In the genomic region with DNA sequence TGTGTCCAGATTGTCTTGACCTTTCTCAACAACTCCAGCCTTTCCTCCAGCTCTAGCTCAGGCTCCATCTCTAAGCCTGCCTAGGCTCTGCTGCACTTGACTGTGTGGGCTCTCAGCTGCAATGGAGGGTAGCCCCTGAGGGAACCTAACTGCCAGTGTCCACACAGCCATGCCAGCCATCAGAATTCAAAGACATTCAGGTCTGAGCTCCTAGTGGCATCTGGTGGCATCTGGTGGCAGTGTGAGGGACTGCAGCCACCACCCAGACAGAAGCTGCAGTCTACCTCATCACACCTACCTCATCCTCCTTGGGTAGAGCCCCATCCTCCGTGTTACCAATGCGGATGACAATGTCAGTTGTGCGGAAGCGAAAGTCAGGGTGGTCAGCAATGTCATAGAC, we compare ENCODE assay signal across 8 mouse cellular contexts. TPM values are rescaled to one million over a fixed set of nuclear protein-coding genes. Genes with fewer than 3 reads are reported as not detected.
A peak's percentile ranks its signal among the peaks of the same experiment; 100 is the strongest.
DNase-seq lines count a peak whose midpoint lies in the region; ATAC-seq and TF ChIP-seq lines count a peak whose summit lies in the region.

No protein-coding gene starts in this region.

- no peak overlapping the region for H3K4me2 ChIP-seq in forebrain, postnatal 0 days (ENCODE audit: low read depth)
- no peak overlapping the region for H3K4me2 ChIP-seq in forebrain, embryonic 11.5 days (ENCODE audit: low read depth, low read length, severe bottlenecking)

- H3K27ac ChIP-seq in forebrain, postnatal 0 days (ENCODE audit: low read depth, low read length) = no peak overlapping the region
- no peak overlapping the region for H3K27ac ChIP-seq in forebrain, embryonic 11.5 days (ENCODE audit: low read depth, low read length)
- H3K27ac ChIP-seq in spleen, adult 2 months (ENCODE audit: insufficient read depth, low read length) = no peak overlapping the region

- no peaks in the 10 kb centered on the region for H3K4me1 ChIP-seq in forebrain, postnatal 0 days (ENCODE audit: insufficient read depth)
- H3K4me1 ChIP-seq in forebrain, embryonic 11.5 days (replicated peaks; ENCODE audit: control insufficient read depth, insufficient read depth, low read length) = no peaks in the 10 kb centered on the region
- no peaks in the 10 kb centered on the region for H3K4me1 ChIP-seq in spleen, adult 2 months (ENCODE audit: control insufficient read depth, insufficient read depth, insufficient read length)

- no peaks in the 10 kb centered on the region for H3K9me3 ChIP-seq in forebrain, postnatal 0 days (ENCODE audit: low read length)
- H3K9me3 ChIP-seq in forebrain, embryonic 11.5 days (ENCODE audit: control insufficient read depth, low read length) = no peaks in the 10 kb centered on the region

- no peak for TF ChIP-seq POLR2A in spleen, adult 2 months (IDR thresholded peaks at IDR 0.05; ENCODE audit: low read depth, low read length)

- TF ChIP-seq CTCF in forebrain, postnatal 0 days (IDR thresholded peaks at IDR 0.05; ENCODE audit: low read depth) = peak; percentile 82
- TF ChIP-seq CTCF in spleen, adult 2 months (IDR thresholded peaks at IDR 0.05; ENCODE audit: extremely low read depth, insufficient read depth, insufficient read length, insufficient replicate concordance) = peak; percentile 53; the same call in 1 of the 2 replicates

- ATAC-seq in forebrain, postnatal 0 days = peak; percentile 56; the same call in 1 of the 2 replicates
- ATAC-seq in forebrain, embryonic 11.5 days (replicated peaks; ENCODE audit: low FRiP score) = no peak
- ATAC-seq in erythroid progenitor cell, adult 5-6 weeks (replicated peaks; ENCODE audit: low FRiP score, poor library complexity, severe bottlenecking) = peak; percentile 74
- ATAC-seq in monocyte, adult 5-6 weeks (replicated peaks; ENCODE audit: insufficient number of reproducible peaks, low FRiP score, low TSS enrichment, poor library complexity, severe bottlenecking) = no peak

- no peaks in the 10 kb centered on the region for H3K27me3 ChIP-seq in forebrain, postnatal 0 days (ENCODE audit: insufficient read depth, low read length)
- no peaks in the 10 kb centered on the region for H3K27me3 ChIP-seq in forebrain, embryonic 11.5 days (ENCODE audit: control insufficient read depth, insufficient read depth, low read length)
- H3K27me3 ChIP-seq in spleen, adult 2 months (ENCODE audit: control insufficient read depth, insufficient read depth, low read length) = no peaks in the 10 kb centered on the region

- DNase-seq in forebrain, postnatal 0 days = peak; percentile 44
- no peak for DNase-seq in forebrain, embryonic 11.5 days (ENCODE audit: low spot score)
- DNase-seq in spleen, adult 2 months (ENCODE audit: low read depth in 1 of 2, low spot score in 2 of 2) = no peak
- DNase-seq in spleen, adult 12 weeks (ENCODE audit: low spot score) = no peak
- peak; percentile 60 for DNase-seq in lung, postnatal 14 days
- DNase-seq in embryo, embryonic 9.5 days (ENCODE audit: extremely low spot score) = no peak

- H3K9ac ChIP-seq in forebrain, postnatal 0 days = no peak overlapping the region
- H3K9ac ChIP-seq in forebrain, embryonic 11.5 days (ENCODE audit: low read length) = no peak overlapping the region

- peaks cover 96% of the 10 kb centered on the region for H3K36me3 ChIP-seq in forebrain, postnatal 0 days (ENCODE audit: insufficient read depth)
- peaks cover 8% of the 10 kb centered on the region; the same call in 1 of the 2 replicates for H3K36me3 ChIP-seq in forebrain, embryonic 11.5 days (ENCODE audit: control insufficient read depth, insufficient read depth, low read length)
- H3K36me3 ChIP-seq in spleen, adult 2 months (ENCODE audit: control insufficient read depth, insufficient read depth, low read length) = peaks cover 54% of the 10 kb centered on the region

- WGBS in forebrain, postnatal 0 days = 91% methylated on average over 4 of the region's 4 CpGs
- 87% methylated on average over 4 of the region's 4 CpGs for WGBS in forebrain, embryonic 11.5 days
- 82% methylated on average over 4 of the region's 4 CpGs for WGBS in spleen, adult 2 months

- H3K4me3 ChIP-seq in forebrain, postnatal 0 days (ENCODE audit: low read depth, low read length) = no peak overlapping the region
- H3K4me3 ChIP-seq in forebrain, embryonic 11.5 days (ENCODE audit: low read depth, low read length) = no peak overlapping the region
- no peak overlapping the region for H3K4me3 ChIP-seq in spleen, adult 2 months (ENCODE audit: extremely low read depth, insufficient read depth, insufficient read length)

RNA-seq across cellular contexts. Expression of gene Sphk1, which starts 12.4 kb away (rescaled TPM):
- 12.7 and 13.8 TPM in 2 replicates for total RNA-seq in forebrain, postnatal 0 days (2014; rRNA removed)
- 8.7 and 10.2 TPM in 2 replicates for polyA plus RNA-seq in forebrain, postnatal 0 days (2015; fragmentation: Nextera tagmentation; extraction: Ambion mirVana)
- polyA plus RNA-seq in forebrain, embryonic 11.5 days (2014; fragmentation: Nextera tagmentation; extraction: Ambion mirVana) = 3.8 and 3.9 TPM in 2 replicates
- 15.5 and 21.4 TPM in 2 replicates for polyA plus RNA-seq in spleen, adult 2 months (2012; rRNA removed)
- 34.0 and 39.3 TPM in 2 replicates for total RNA-seq in erythroid progenitor cell, adult 5-6 weeks (2015; ENCODE audit: low replicate concordance)
- 65.2 and 96.7 TPM in 2 replicates for total RNA-seq in erythroid progenitor cell, adult 5-6 weeks (2017; ENCODE audit: low replicate concordance)
- total RNA-seq in monocyte, adult 5-6 weeks (2017) = not detected in 3 replicates

RNA-seq across cellular contexts. Expression of gene Ube2o, which starts 38.1 kb away (rescaled TPM):
- 81.3 and 94.1 TPM in 2 replicates for total RNA-seq in forebrain, postnatal 0 days (2014; rRNA removed)
- polyA plus RNA-seq in forebrain, postnatal 0 days (2015; fragmentation: Nextera tagmentation; extraction: Ambion mirVana) = 26.6 and 32.1 TPM in 2 replicates
- polyA plus RNA-seq in forebrain, embryonic 11.5 days (2014; fragmentation: Nextera tagmentation; extraction: Ambion mirVana) = 23.5 and 25.9 TPM in 2 replicates
- 42.3 and 77.3 TPM in 2 replicates for polyA plus RNA-seq in spleen, adult 2 months (2012; rRNA removed)
- total RNA-seq in erythroid progenitor cell, adult 5-6 weeks (2015; ENCODE audit: low replicate concordance) = 95.5 and 136 TPM in 2 replicates
- 126 and 150 TPM in 2 replicates for total RNA-seq in erythroid progenitor cell, adult 5-6 weeks (2017; ENCODE audit: low replicate concordance)
- total RNA-seq in monocyte, adult 5-6 weeks (2017) = 16.3 to 21.9 TPM (median 19.8 TPM) in 3 replicates

RNA-seq across cellular contexts. Expression of gene Aanat, which starts 43.1 kb away (rescaled TPM):
- 0.31 and 0.62 TPM in 2 replicates for total RNA-seq in forebrain, postnatal 0 days (2014; rRNA removed)
- 0.88 and 0.89 TPM in 2 replicates for polyA plus RNA-seq in forebrain, postnatal 0 days (2015; fragmentation: Nextera tagmentation; extraction: Ambion mirVana)
- not detected in 2 replicates for polyA plus RNA-seq in forebrain, embryonic 11.5 days (2014; fragmentation: Nextera tagmentation; extraction: Ambion mirVana)
- not detected in 2 replicates for polyA plus RNA-seq in spleen, adult 2 months (2012; rRNA removed)
- total RNA-seq in erythroid progenitor cell, adult 5-6 weeks (2015; ENCODE audit: low replicate concordance) = not detected in 2 replicates
- not detected in 2 replicates for total RNA-seq in erythroid progenitor cell, adult 5-6 weeks (2017; ENCODE audit: low replicate concordance)
- not detected in 3 replicates for total RNA-seq in monocyte, adult 5-6 weeks (2017)

RNA-seq across cellular contexts. Expression of gene Prpsap1, which starts 49.1 kb away (rescaled TPM):
- total RNA-seq in forebrain, postnatal 0 days (2014; rRNA removed) = 92.2 and 96.0 TPM in 2 replicates
- 143 and 158 TPM in 2 replicates for polyA plus RNA-seq in forebrain, postnatal 0 days (2015; fragmentation: Nextera tagmentation; extraction: Ambion mirVana)
- polyA plus RNA-seq in forebrain, embryonic 11.5 days (2014; fragmentation: Nextera tagmentation; extraction: Ambion mirVana) = 188 and 195 TPM in 2 replicates
- polyA plus RNA-seq in spleen, adult 2 months (2012; rRNA removed) = 62.1 and 95.5 TPM in 2 replicates
- total RNA-seq in erythroid progenitor cell, adult 5-6 weeks (2015; ENCODE audit: low replicate concordance) = 10.8 and 15.9 TPM in 2 replicates
- 9.5 and 12.0 TPM in 2 replicates for total RNA-seq in erythroid progenitor cell, adult 5-6 weeks (2017; ENCODE audit: low replicate concordance)
- total RNA-seq in monocyte, adult 5-6 weeks (2017) = 18.0 to 45.7 TPM (median 45.0 TPM) in 3 replicates

Comparison
In these comparisons a context has a peak if more than half of its experiments do, and no peak if none do; other contexts are left out.
1. ATAC-seq: peak in forebrain, postnatal 0 days (single experiment) and erythroid progenitor cell, adult 5-6 weeks (single experiment); none in forebrain, embryonic 11.5 days (single experiment) and monocyte, adult 5-6 weeks (single experiment).
2. DNase-seq: peak in forebrain, postnatal 0 days (single experiment) and lung, postnatal 14 days (single experiment); none in forebrain, embryonic 11.5 days (single experiment), spleen, adult 2 months (0 of 2), spleen, adult 12 weeks (single experiment) and embryo, embryonic 9.5 days (single experiment).
3. RNA of gene Sphk1, which starts 12.4 kb away (total RNA-seq): 34.0 to 96.7 TPM in erythroid progenitor cell, adult 5-6 weeks and 12.7 to 13.8 TPM in forebrain, postnatal 0 days; not detected in monocyte, adult 5-6 weeks; every median in the first group is over 10 times any median in the second.